Mouse (Mus musculus): ENCODE results near the gene Atp2a1. TPM values are rescaled to one million over a fixed set of nuclear protein-coding genes. Genes with fewer than 3 reads are reported as not detected.
A peak's percentile ranks its signal among the peaks of the same experiment; 100 is the strongest.

The Atp2a1 gene
- 0.07 TPM in 1 of 2 replicates, not detected in the other for polyA plus RNA-seq (2014; fragmentation: Nextera tagmentation; extraction: Ambion mirVana)

DNA sequence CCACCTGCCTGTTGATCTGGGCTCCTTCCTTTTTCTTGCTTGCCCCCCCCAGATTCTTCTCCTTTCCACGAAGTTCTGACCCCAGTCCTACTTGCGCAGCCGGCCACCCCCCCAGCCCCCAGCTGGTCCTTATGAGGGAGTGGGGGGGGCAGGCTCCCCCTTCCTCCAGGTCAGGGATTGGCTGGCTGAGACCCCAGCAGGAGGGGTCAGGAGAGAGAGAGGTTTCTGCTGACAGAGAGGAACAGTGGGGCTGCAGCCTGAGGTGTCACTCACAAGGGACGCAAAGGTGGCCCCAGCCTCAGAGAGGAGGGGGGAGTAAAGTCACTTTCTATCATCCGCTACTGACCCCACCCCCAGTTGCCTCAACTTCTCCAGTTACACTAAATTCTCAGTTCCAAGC, at the start of gene Atp2a1:
Gene Atp2a1 (minus strand): TSS at position 105 of the 400 bp plus-strand sequence.
- H3K4me1 ChIP-seq (ENCODE audit: control insufficient read depth, insufficient read depth, low read length): 0 out of 2 replicates have a peak, but pooled peaks cover 10% of the 10 kb centered on the region
- no peak within 1 kb of the TSS for H3K9ac ChIP-seq (replicated peaks; ENCODE audit: low read depth, low read length)
- H3K36me3 ChIP-seq (ENCODE audit: control insufficient read depth, insufficient read depth, low read length): peaks cover 10% of the 10 kb centered on the region
- H3K4me2 ChIP-seq (replicated peaks; ENCODE audit: low read depth, low read length): no peak within 1 kb of the TSS
- H3K27ac ChIP-seq (ENCODE audit: low read length): no peak within 1 kb of the TSS
- no peak within 1 kb of the TSS for H3K4me3 ChIP-seq (ENCODE audit: low read depth, low read length)
- no peaks in the 10 kb centered on the region for H3K9me3 ChIP-seq (ENCODE audit: control insufficient read depth, low read depth, low read length)
- H3K27me3 ChIP-seq (ENCODE audit: control insufficient read depth, insufficient read depth, low read length): no peaks in the 10 kb centered on the region
- ATAC-seq (ENCODE audit: insufficient number of reproducible peaks, insufficient read depth, low FRiP score, low read depth): no peak
- 42% methylated on average over 5 of the region's 5 CpGs for WGBS

DNA sequence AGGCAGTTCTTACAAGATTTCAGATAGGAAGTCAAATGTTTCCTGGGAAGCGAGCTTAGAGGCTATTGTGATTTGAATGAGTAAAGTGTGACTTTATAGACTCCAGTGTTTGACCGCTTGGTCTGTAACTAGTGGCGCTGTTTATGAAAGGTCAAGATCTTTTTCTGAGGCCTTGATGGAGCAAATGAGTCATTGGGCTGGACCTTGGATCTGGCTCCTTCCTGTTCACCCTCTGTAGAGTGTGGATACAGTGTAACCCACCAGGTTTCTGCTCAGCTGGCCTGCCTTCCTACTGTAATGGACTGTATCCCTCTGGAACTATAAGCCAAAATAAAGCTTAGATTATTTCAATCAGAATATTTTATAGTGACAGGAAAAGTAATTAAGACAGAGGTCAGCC, 48.4 kb upstream of the Atp2a1 start:
- no peaks in the 10 kb centered on the region for H3K36me3 ChIP-seq (ENCODE audit: control insufficient read depth, insufficient read depth, low read length)
- no peak overlapping the region for H3K4me2 ChIP-seq (replicated peaks; ENCODE audit: low read depth, low read length)
- no peaks in the 10 kb centered on the region for H3K27me3 ChIP-seq (ENCODE audit: control insufficient read depth, insufficient read depth, low read length)
- no peak for ATAC-seq (ENCODE audit: insufficient number of reproducible peaks, insufficient read depth, low FRiP score, low read depth)
- WGBS: 78% methylated on average over 3 of the region's 3 CpGs
- H3K9me3 ChIP-seq (ENCODE audit: control insufficient read depth, low read depth, low read length): no peaks in the 10 kb centered on the region
- H3K4me1 ChIP-seq (ENCODE audit: control insufficient read depth, insufficient read depth, low read length): no peaks in the 10 kb centered on the region
- no peak overlapping the region for H3K27ac ChIP-seq (ENCODE audit: low read length)
- H3K9ac ChIP-seq (replicated peaks; ENCODE audit: low read depth, low read length): no peak overlapping the region
- no peak overlapping the region for H3K4me3 ChIP-seq (ENCODE audit: low read depth, low read length)

DNA sequence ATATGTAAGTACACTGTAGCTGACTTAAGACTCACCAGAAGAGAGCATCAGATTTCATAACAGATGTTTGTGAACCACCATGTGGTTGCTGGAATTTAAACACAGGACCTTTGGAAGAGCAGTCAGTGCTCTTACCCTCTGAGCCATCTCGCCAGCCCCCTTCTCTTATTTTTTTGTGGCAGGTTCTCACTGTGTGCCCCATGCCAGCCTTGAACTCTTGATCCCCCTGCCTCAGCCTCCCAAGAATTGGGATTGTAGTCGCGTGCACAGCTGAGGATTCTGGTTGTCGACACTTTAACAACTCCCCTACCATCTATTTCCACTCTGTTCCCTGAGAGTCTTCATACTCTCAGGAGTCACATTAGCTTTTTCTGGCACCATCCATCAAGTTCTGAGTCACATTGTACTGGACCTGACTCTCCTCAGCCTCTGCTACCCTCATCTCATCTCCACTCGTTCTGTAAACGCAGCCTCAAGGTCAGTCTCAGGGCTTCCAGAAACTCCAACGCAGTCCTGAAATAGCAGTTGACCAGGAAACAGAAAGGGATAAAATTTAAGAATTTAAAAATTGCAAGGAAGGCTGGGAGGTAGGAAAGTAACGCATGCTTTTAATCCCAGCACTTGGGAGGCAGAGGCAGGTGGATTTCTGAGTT, 44.3 kb upstream of the Atp2a1 start:
- Histone ChIP-seq H3K4me3 (ENCODE audit: low read depth, low read length) (no peak overlapping the region), H3K36me3 (ENCODE audit: control insufficient read depth, insufficient read depth, low read length) (no peaks in the 10 kb centered on the region), H3K9me3 (ENCODE audit: control insufficient read depth, low read depth, low read length) (no peaks in the 10 kb centered on the region), H3K4me2 (replicated peaks; ENCODE audit: low read depth, low read length) (no peak overlapping the region), H3K9ac (replicated peaks; ENCODE audit: low read depth, low read length) (no peak overlapping the region), H3K27me3 (ENCODE audit: control insufficient read depth, insufficient read depth, low read length) (no peaks in the 10 kb centered on the region), H3K27ac (ENCODE audit: low read length) (no peak overlapping the region), H3K4me1 (ENCODE audit: control insufficient read depth, insufficient read depth, low read length) (no peaks in the 10 kb centered on the region)
- ATAC-seq (ENCODE audit: insufficient number of reproducible peaks, insufficient read depth, low FRiP score, low read depth): no peak
- WGBS: 73% methylated on average over 8 of the region's 8 CpGs

DNA sequence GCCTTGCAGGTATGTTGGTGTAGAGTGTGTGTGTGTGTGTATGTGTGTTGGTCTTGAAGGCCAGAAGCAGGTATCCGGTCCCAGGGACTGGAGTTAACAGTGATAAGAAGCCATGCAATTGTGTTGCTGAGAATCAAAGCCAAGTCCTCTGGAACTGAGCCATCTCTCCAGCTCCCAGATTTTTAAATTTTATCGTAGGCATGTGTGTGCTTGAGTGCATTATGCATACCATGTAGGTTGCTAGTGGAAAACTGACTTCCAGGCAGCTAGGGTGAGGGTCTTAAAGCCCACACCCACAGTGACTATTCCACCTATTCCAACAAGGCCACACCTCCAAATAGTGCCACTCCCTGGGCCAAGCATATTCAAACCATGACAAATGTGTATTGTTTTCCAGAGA, 42.0 kb upstream of the Atp2a1 start:
- 67% methylated on average over 2 of the region's 2 CpGs for WGBS
- peaks cover 13% of the 10 kb centered on the region for H3K36me3 ChIP-seq (ENCODE audit: control insufficient read depth, insufficient read depth, low read length)
- H3K4me2 ChIP-seq (replicated peaks; ENCODE audit: low read depth, low read length): no peak overlapping the region
- no peak overlapping the region for H3K27ac ChIP-seq (ENCODE audit: low read length)
- no peaks in the 10 kb centered on the region for H3K27me3 ChIP-seq (ENCODE audit: control insufficient read depth, insufficient read depth, low read length)
- ATAC-seq (ENCODE audit: insufficient number of reproducible peaks, insufficient read depth, low FRiP score, low read depth): no peak
- 0 out of 2 replicates have a peak, but pooled peaks cover 5% of the 10 kb centered on the region for H3K4me1 ChIP-seq (ENCODE audit: control insufficient read depth, insufficient read depth, low read length)
- no peak overlapping the region for H3K9ac ChIP-seq (replicated peaks; ENCODE audit: low read depth, low read length)
- no peak overlapping the region for H3K4me3 ChIP-seq (ENCODE audit: low read depth, low read length)
- no peaks in the 10 kb centered on the region for H3K9me3 ChIP-seq (ENCODE audit: control insufficient read depth, low read depth, low read length)

DNA sequence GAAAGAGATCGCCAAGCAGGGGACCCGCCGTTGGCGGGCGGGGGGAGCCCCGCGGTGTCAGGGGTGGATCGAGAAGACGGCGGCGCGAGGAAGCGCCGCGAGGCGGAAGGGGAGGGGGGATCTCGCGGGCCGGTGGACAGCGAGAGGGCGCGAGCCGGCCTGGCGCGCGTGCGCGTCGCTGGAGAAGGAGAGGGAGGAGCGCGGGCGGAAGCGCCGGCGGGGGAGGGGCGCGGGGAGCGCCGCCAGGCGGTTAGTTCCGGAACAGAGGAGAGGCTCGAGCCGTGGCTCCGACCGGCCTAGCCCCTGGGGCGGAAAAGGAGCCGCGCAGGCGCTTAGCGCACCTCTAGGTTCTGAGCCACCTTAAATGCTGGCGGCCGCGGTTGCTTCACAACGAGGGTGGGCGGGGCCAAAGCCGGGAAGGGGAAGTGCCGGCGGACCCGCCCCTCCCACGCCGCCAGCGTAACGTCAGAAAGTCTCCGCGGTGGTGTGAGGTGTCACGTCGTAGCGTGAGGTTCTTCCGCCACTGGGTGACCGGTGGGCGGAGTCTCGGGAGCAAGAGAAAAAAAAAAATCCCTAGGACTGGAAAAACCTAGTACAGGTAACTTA, 40.5 kb upstream of the Atp2a1 start, which contains the start of gene Atxn2l:
Gene Atxn2l (minus strand): TSS at position 165 of the 606 bp plus-strand sequence.
- under 1% methylated on average over 51 of the region's 72 CpGs for WGBS
- ATAC-seq (ENCODE audit: insufficient number of reproducible peaks, insufficient read depth, low FRiP score, low read depth): peak; percentile 93
- H3K9ac ChIP-seq (replicated peaks; ENCODE audit: low read depth, low read length): peak within 1 kb of the TSS; percentile 100

DNA sequence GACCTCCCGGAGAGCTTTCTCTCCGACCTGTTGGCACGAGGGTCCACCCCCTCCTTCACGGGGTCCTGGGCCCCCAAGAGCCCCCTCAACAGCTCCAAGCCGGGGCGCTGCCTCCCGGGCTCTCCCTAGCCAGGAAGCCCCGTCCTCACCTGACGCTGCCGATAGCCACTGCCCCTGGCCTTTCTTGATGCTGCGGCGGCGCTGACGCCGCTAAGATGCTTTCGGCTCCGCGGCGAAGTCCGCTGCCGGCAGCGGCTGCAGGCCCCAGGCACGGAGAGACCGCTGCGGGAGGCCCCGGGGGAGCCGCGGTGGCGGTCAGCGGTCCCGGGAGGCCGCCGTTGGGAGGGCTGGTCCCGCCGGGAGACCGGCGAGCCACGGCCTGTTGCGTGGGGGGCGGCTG, 39.8 kb upstream of the Atp2a1 start:
- Histone ChIP-seq H3K27me3 (ENCODE audit: control insufficient read depth, insufficient read depth, low read length) (no peaks in the 10 kb centered on the region), H3K4me3 (ENCODE audit: low read depth, low read length) (peak overlapping the region; percentile 100), H3K4me2 (replicated peaks; ENCODE audit: low read depth, low read length) (peak overlapping the region; percentile 32), H3K36me3 (ENCODE audit: control insufficient read depth, insufficient read depth, low read length) (peaks cover 35% of the 10 kb centered on the region), H3K9ac (replicated peaks; ENCODE audit: low read depth, low read length) (peak overlapping the region; percentile 100), H3K27ac (ENCODE audit: low read length) (peak overlapping the region; percentile 100), H3K4me1 (ENCODE audit: control insufficient read depth, insufficient read depth, low read length) (0 out of 2 replicates have a peak, but pooled peaks cover 5% of the 10 kb centered on the region), H3K9me3 (ENCODE audit: control insufficient read depth, low read depth, low read length) (no peaks in the 10 kb centered on the region)
- no peak; the same call in 1 of the 2 replicates for ATAC-seq (ENCODE audit: insufficient number of reproducible peaks, insufficient read depth, low FRiP score, low read depth)
- WGBS: under 1% methylated on average over 40 of the region's 40 CpGs

More for the DNA sequence above, 40.5 kb upstream of the Atp2a1 start, which contains the start of gene Atxn2l:
- Histone ChIP-seq H3K4me1 (ENCODE audit: control insufficient read depth, insufficient read depth, low read length) (0 out of 2 replicates have a peak, but pooled peaks cover 5% of the 10 kb centered on the region), H3K9me3 (ENCODE audit: control insufficient read depth, low read depth, low read length) (no peaks in the 10 kb centered on the region), H3K27me3 (ENCODE audit: control insufficient read depth, insufficient read depth, low read length) (no peaks in the 10 kb centered on the region), H3K4me3 (ENCODE audit: low read depth, low read length) (peak within 1 kb of the TSS; percentile 100), H3K4me2 (replicated peaks; ENCODE audit: low read depth, low read length) (peak within 1 kb of the TSS; percentile 63), H3K27ac (ENCODE audit: low read length) (peak within 1 kb of the TSS; percentile 100), H3K36me3 (ENCODE audit: control insufficient read depth, insufficient read depth, low read length) (peaks cover 29% of the 10 kb centered on the region)

DNA sequence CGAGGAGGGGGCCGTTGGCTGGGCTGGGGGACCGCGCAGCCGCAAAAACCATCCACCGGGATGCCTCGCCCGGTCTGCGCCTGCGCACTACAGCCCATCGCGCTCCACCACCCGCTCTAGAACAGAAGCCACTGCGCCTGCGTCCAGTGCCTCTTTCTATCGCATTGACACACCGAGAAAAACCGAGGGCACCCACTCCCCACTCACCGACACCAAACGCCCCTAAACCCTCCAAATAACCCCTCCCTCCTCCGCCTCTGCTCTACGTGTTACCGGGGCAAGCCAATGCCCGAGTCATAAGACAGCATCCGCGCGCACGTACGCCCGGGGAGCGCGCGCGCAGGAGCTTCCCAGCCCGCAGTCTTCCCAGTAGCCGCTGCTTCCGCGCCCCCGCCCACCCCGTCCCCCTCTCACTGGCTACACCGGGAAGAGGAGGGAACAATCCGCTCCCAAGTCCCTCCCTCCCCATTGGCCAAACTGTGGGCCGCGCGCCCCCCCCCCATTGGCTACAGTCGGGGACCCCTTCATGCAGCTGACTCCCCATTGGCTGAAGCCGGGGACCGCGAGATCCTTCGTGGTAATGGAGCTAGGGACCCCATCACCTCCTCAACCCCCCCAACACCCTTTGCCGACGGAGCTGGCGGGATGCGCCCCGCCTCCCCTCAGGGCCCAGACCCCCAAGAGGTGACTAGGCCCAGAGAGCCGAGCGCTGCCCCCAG, 39.3 kb upstream of the Atp2a1 start:
- H3K36me3 ChIP-seq (ENCODE audit: control insufficient read depth, insufficient read depth, low read length): peaks cover 41% of the 10 kb centered on the region
- H3K4me3 ChIP-seq (ENCODE audit: low read depth, low read length): peak overlapping the region; percentile 100
- H3K27ac ChIP-seq (ENCODE audit: low read length): peak overlapping the region; percentile 100
- H3K9ac ChIP-seq (replicated peaks; ENCODE audit: low read depth, low read length): peak overlapping the region; percentile 100
- H3K4me2 ChIP-seq (replicated peaks; ENCODE audit: low read depth, low read length): peak overlapping the region; percentile 57
- WGBS: under 1% methylated on average over 54 of the region's 57 CpGs
- ATAC-seq (ENCODE audit: insufficient number of reproducible peaks, insufficient read depth, low FRiP score, low read depth): peak; percentile 84
- no peaks in the 10 kb centered on the region for H3K27me3 ChIP-seq (ENCODE audit: control insufficient read depth, insufficient read depth, low read length)
- H3K9me3 ChIP-seq (ENCODE audit: control insufficient read depth, low read depth, low read length): no peaks in the 10 kb centered on the region
- 0 out of 2 replicates have a peak, but pooled peaks cover 5% of the 10 kb centered on the region for H3K4me1 ChIP-seq (ENCODE audit: control insufficient read depth, insufficient read depth, low read length)

DNA sequence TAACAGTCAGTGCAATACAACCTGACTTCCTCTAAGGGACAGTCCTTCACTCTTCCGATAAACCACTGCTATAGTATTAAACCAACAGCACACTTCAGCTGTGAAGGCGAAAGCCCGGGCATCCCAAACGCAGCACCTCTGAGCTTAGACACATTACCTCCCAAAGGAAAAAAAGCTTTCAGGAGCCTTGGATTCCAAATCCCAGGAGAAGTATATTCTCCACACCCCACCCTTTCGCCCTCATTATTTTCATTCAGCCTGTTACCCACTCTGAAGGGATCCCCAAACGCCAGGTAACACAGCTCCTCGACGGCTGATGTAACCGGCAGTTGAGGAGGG, 38.7 kb upstream of the Atp2a1 start:
- peak overlapping the region; percentile 100 for H3K9ac ChIP-seq (replicated peaks; ENCODE audit: low read depth, low read length)
- H3K27me3 ChIP-seq (ENCODE audit: control insufficient read depth, insufficient read depth, low read length): no peaks in the 10 kb centered on the region
- no peaks in the 10 kb centered on the region for H3K9me3 ChIP-seq (ENCODE audit: control insufficient read depth, low read depth, low read length)
- ATAC-seq (ENCODE audit: insufficient number of reproducible peaks, insufficient read depth, low FRiP score, low read depth): no peak
- peak overlapping the region; percentile 57 for H3K4me2 ChIP-seq (replicated peaks; ENCODE audit: low read depth, low read length)
- peaks cover 46% of the 10 kb centered on the region for H3K36me3 ChIP-seq (ENCODE audit: control insufficient read depth, insufficient read depth, low read length)
- 5% methylated on average over 9 of the region's 9 CpGs for WGBS
- H3K4me1 ChIP-seq (ENCODE audit: control insufficient read depth, insufficient read depth, low read length): 0 out of 2 replicates have a peak, but pooled peaks cover 5% of the 10 kb centered on the region
- peak overlapping the region; percentile 100 for H3K4me3 ChIP-seq (ENCODE audit: low read depth, low read length)
- peak overlapping the region; percentile 100 for H3K27ac ChIP-seq (ENCODE audit: low read length)
